Mouse (Mus musculus) liver, postnatal 0 days (tissue): Measurements from ENCODE around the gene Bak1. TPM values are rescaled to one million over a fixed set of nuclear protein-coding genes. Genes with fewer than 3 reads are reported as not detected.

Experiments
- ATAC-seq: fragments of 200-750 bp; cut with Nextera tagmentation; 2 replicates; pipeline ENCODE4 v1.8.0; 2017; ENCODE audit warnings: mild to moderate bottlenecking, moderate library complexity
- DNase-seq: peaks from one replicate; pipeline ENCODE4 v3.0.0-alpha.2; 2016
- H3K27ac ChIP-seq: fragments of 300-500 bp; sonication (generic); 2 replicates; pipeline ENCODE4 v1.5.1; 2014; ENCODE audit warnings: antibody characterized with exemption, moderate library complexity, mild to moderate bottlenecking, low read depth
- H3K27me3 ChIP-seq: fragments of 300-500 bp; sonication (generic); 2 replicates; pipeline ENCODE4 v1.6.1; 2014; ENCODE audit warnings: low read length, control low read depth, mixed read lengths; ENCODE audit not compliant: insufficient read depth
- H3K36me3 ChIP-seq: fragments of 300-500 bp; sonication (generic); replicated peaks from 2 replicates; pipeline ENCODE4 v1.6.1; 2014; ENCODE audit warnings: mild to moderate bottlenecking, control low read depth, low read length, moderate library complexity, mixed read lengths; ENCODE audit not compliant: insufficient read depth
- H3K4me1 ChIP-seq: fragments of 300-500 bp; sonication (generic); 2 replicates; pipeline ENCODE4 v1.6.1; 2014; ENCODE audit warnings: antibody characterized with exemption, mild to moderate bottlenecking, control low read depth; ENCODE audit not compliant: insufficient read depth
- H3K4me2 ChIP-seq: fragments of 300-500 bp; sonication (generic); 2 replicates; pipeline ENCODE4 v1.6.1; 2014; ENCODE audit warnings: low read depth, mild to moderate bottlenecking, low read length, moderate library complexity, mixed read lengths
- H3K4me3 ChIP-seq: fragments of 300-500 bp; sonication (generic); 2 replicates; pipeline ENCODE4 v1.5.1; 2014; ENCODE audit warnings: low read depth, low read length
- H3K9ac ChIP-seq: fragments of 300-500 bp; sonication (generic); replicated peaks from 2 replicates; pipeline ENCODE4 v1.6.1; 2014; ENCODE audit warnings: mild to moderate bottlenecking, moderate library complexity
- H3K9me3 ChIP-seq: fragments of 300-500 bp; sonication (generic); 2 replicates; pipeline ENCODE4 v1.6.1; 2016; ENCODE audit warnings: mild to moderate bottlenecking, control low read depth, low read length, mixed read lengths
- CTCF ChIP-seq: sonication (generic); IDR thresholded peaks from 2 replicates; pipeline ENCODE4 v1.5.1; 2016; ENCODE audit warnings: antibody characterized with exemption, low read depth
- EP300 ChIP-seq: IDR thresholded peaks from 2 replicates; pipeline ENCODE4 v1.6.1; 2016; ENCODE audit warnings: antibody characterized with exemption, low read depth, mild to moderate bottlenecking
- WGBS: fragments of 180-500 bp; shearing (Covaris S2); extraction: QIAGEN DNeasy Blood & Tissue Kit; methylation state at CpG from one replicate; pipeline ENCODE4 v1.1.7; 2014; ENCODE audit not compliant: insufficient replicate concordance; 5-methylcytosine and 5-hydroxymethylcytosine counted together
- polyA plus RNA-seq: library from polyadenylated mRNA; unstranded; fragments of >200 nt; fragmentation: Nextera tagmentation; extraction: Ambion mirVana; gene quantifications from 2 replicates; pipeline ENCODE4 v1.2.1, GENCODE M21; 2015

The Bak1 gene
- polyA plus RNA-seq, 1 experiment from 2014 or later, result 2.7 TPM

DNA sequence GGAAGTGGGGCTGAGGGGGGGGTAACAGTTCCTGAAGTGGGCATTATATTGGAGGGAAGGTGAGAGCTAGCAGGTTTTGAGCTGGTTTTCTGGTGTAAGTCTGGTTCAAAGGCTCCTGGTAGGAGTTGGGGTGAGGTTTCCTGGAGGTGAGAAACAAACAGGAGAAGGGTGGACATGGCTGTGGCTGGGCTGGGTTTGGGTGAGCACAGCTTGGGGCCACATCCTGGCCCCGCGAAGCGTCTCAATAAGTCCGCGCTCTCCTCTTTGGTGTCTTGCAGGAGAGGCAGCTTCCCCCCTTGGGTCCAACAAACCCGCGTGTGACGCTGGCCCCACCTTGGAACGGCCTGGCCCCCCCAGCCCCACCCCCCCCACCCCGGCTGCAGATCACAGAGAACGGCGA is 58.6 kb downstream of the Bak1 start:
- H3K4me3 ChIP-seq, result no peak overlapping the region
- TF ChIP-seq CTCF (no peak), EP300 (no peak)
- WGBS, result 58% methylated on average over 12 of the region's 12 CpGs
- peaks cover 18% of the 10 kb centered on the region for H3K4me1 ChIP-seq
- no peak overlapping the region for H3K9ac ChIP-seq
- no peak for ATAC-seq
- H3K27ac ChIP-seq, result no peak overlapping the region
- no peak for DNase-seq
- H3K4me2 ChIP-seq, result no peak overlapping the region
- no peaks in the 10 kb centered on the region for H3K27me3 ChIP-seq
- no peaks in the 10 kb centered on the region for H3K36me3 ChIP-seq
- H3K9me3 ChIP-seq, result no peaks in the 10 kb centered on the region

Other genes starting within 250 kb of the Bak1 start
- gene Bnip1, start 247.9 kb downstream of the Bak1 start, polyA plus RNA-seq, result 18.6 and 19.7 TPM in 2 replicates
- not detected in 2 replicates for gene Nkx2-5, start 184.0 kb downstream of the Bak1 start, polyA plus RNA-seq
- gene Kifc5b, start 111.9 kb downstream of the Bak1 start, polyA plus RNA-seq, result 1.6 and 2.7 TPM in 2 replicates
- 2.5 and 2.7 TPM in 2 replicates for gene Phf1, start 96.0 kb downstream of the Bak1 start, polyA plus RNA-seq
- 83.4 and 87.1 TPM in 2 replicates for gene Cuta, start 89.4 kb downstream of the Bak1 start, polyA plus RNA-seq
- gene Syngap1, start 87.8 kb downstream of the Bak1 start, polyA plus RNA-seq, result 0.19 and 0.33 TPM in 2 replicates
- gene Zbtb9, start 55.8 kb downstream of the Bak1 start, polyA plus RNA-seq, result 3.3 and 4.4 TPM in 2 replicates
- gene Itpr3, start 28.3 kb upstream of the Bak1 start, polyA plus RNA-seq, result 0.36 and 0.45 TPM in 2 replicates
- gene Uqcc2, start 104.9 kb upstream of the Bak1 start, polyA plus RNA-seq, result 101 and 107 TPM in 2 replicates
- gene Ip6k3, start 138.8 kb upstream of the Bak1 start, polyA plus RNA-seq, result 0.06 and 0.34 TPM in 2 replicates
- 4.7 and 5.2 TPM in 2 replicates for gene Lemd2, start 175.5 kb upstream of the Bak1 start, polyA plus RNA-seq